Mouse (Mus musculus) midbrain, embryonic 16.5 days (tissue): ENCODE measurements around the gene Herpud2. TPM values are rescaled to one million over a fixed set of nuclear protein-coding genes. Genes with fewer than 3 reads are reported as not detected.

Source experiments
- ATAC-seq: fragments of 200-750 bp; cut with Nextera tagmentation; 2 replicates; pipeline ENCODE4 v1.8.0; 2017; ENCODE audit warnings: moderate TSS enrichment
- H3K27ac ChIP-seq: fragments of 300-500 bp; sonication (generic); 2 replicates; pipeline ENCODE4 v1.5.1; 2014; ENCODE audit warnings: mild to moderate bottlenecking, low read length, mixed read lengths
- H3K27me3 ChIP-seq: fragments of 300-500 bp; sonication (generic); 2 replicates; pipeline ENCODE4 v1.6.1; 2014; ENCODE audit warnings: low read depth, low read length, mixed read lengths; ENCODE audit not compliant: control insufficient read depth, insufficient read depth
- H3K36me3 ChIP-seq: fragments of 300-500 bp; sonication (generic); 2 replicates; pipeline ENCODE4 v1.6.1; 2014; ENCODE audit warnings: mild to moderate bottlenecking, low read length, moderate library complexity, mixed read lengths; ENCODE audit not compliant: control insufficient read depth, insufficient read depth
- H3K4me1 ChIP-seq: fragments of 300-500 bp; sonication (generic); 2 replicates; pipeline ENCODE4 v1.6.1; 2014; ENCODE audit warnings: mild to moderate bottlenecking, low read length, mixed read lengths; ENCODE audit not compliant: control insufficient read depth, insufficient read depth
- H3K4me2 ChIP-seq: fragments of 300-500 bp; sonication (generic); 2 replicates; pipeline ENCODE4 v1.6.1; 2014; ENCODE audit warnings: mild to moderate bottlenecking, low read length, mixed read lengths
- H3K4me3 ChIP-seq: fragments of 300-500 bp; sonication (generic); 2 replicates; pipeline ENCODE4 v1.5.1; 2014; ENCODE audit warnings: low read depth, mild to moderate bottlenecking, low read length, moderate library complexity, mixed read lengths
- H3K9ac ChIP-seq: fragments of 300-500 bp; sonication (generic); 2 replicates; pipeline ENCODE4 v1.6.1; 2014; ENCODE audit warnings: low read depth, low read length, mixed read lengths
- H3K9me3 ChIP-seq: fragments of 300-500 bp; sonication (generic); replicated peaks from 2 replicates; pipeline ENCODE4 v1.6.1; 2014; ENCODE audit warnings: mild to moderate bottlenecking, low read length, mixed read lengths; ENCODE audit not compliant: control insufficient read depth, poor library complexity, severe bottlenecking
- WGBS: fragments of 180-500 bp; shearing (Covaris S2); extraction: QIAGEN DNeasy Blood & Tissue Kit; methylation state at CpG from one replicate; pipeline ENCODE4 v1.1.7; 2014; 5-methylcytosine and 5-hydroxymethylcytosine counted together
- polyA plus RNA-seq: library from polyadenylated mRNA; unstranded; fragments of >200 nt; fragmentation: Nextera tagmentation; extraction: Ambion mirVana; gene quantifications from 2 replicates; pipeline ENCODE4 v1.2.1, GENCODE M21; 2015

Gene Herpud2
- polyA plus RNA-seq, 1 experiment from 2014 or later, result 29.6 TPM

GRCm38 (mm10) chr9:25156377-25156776 is 4.8 kb upstream of the Herpud2 start:
- H3K36me3 ChIP-seq, result no peaks in the 10 kb centered on the region
- peaks cover 3% of the 10 kb centered on the region; the same call in 1 of the 2 replicates for H3K4me1 ChIP-seq
- no peak for ATAC-seq
- H3K9me3 ChIP-seq, result no peaks in the 10 kb centered on the region
- no peak overlapping the region for H3K27ac ChIP-seq
- H3K27me3 ChIP-seq, result no peaks in the 10 kb centered on the region
- no peak overlapping the region for H3K4me2 ChIP-seq
- no peak overlapping the region for H3K9ac ChIP-seq
- H3K4me3 ChIP-seq, result no peak overlapping the region
- WGBS, result 11% methylated on average over 1 of the region's 1 CpGs

- ATAC-seq, result no peak
- Histone ChIP-seq H3K4me2 (no peak overlapping the region), H3K9ac (no peak overlapping the region), H3K27ac (no peak overlapping the region), H3K27me3 (no peaks in the 10 kb centered on the region), H3K9me3 (no peaks in the 10 kb centered on the region), H3K4me1 (peaks cover 17% of the 10 kb centered on the region), H3K4me3 (no peak overlapping the region), H3K36me3 (no peaks in the 10 kb centered on the region)
These were observed 1.4 kb upstream of the Herpud2 start for GRCm38 (mm10) chr9:25153066-25153465.

- 13% methylated on average over 1 of the region's 1 CpGs for WGBS
- Histone ChIP-seq H3K27ac (peak overlapping the region; percentile 97), H3K9ac (0 out of 2 replicates have a peak overlapping the region, but pooled peaks have one; percentile 97), H3K4me3 (peak overlapping the region; percentile 97), H3K9me3 (no peaks in the 10 kb centered on the region), H3K36me3 (no peaks in the 10 kb centered on the region), H3K27me3 (no peaks in the 10 kb centered on the region), H3K4me1 (peaks cover 20% of the 10 kb centered on the region), H3K4me2 (peak overlapping the region; percentile 95)
- ATAC-seq, result no peak
These were observed 837 bp upstream of the Herpud2 start for GRCm38 (mm10) chr9:25152457-25152856.

GRCm38 (mm10) chr9:25150791-25151610 is 619 bp downstream of the Herpud2 start:
- Histone ChIP-seq H3K27me3 (no peaks in the 10 kb centered on the region), H3K4me3 (peak overlapping the region; percentile 97), H3K27ac (peak overlapping the region; percentile 97), H3K9me3 (no peaks in the 10 kb centered on the region), H3K4me2 (peak overlapping the region; percentile 95), H3K4me1 (peaks cover 27% of the 10 kb centered on the region), H3K9ac (peak overlapping the region; percentile 97), H3K36me3 (no peaks in the 10 kb centered on the region)
- peak; percentile 77 for ATAC-seq
- WGBS, result under 1% methylated on average over 64 of the region's 73 CpGs

- Histone ChIP-seq H3K9me3 (no peaks in the 10 kb centered on the region), H3K4me2 (peak overlapping the region; percentile 49), H3K27me3 (no peaks in the 10 kb centered on the region), H3K9ac (no peak overlapping the region), H3K27ac (no peak overlapping the region), H3K36me3 (no peaks in the 10 kb centered on the region), H3K4me3 (peak overlapping the region; percentile 12), H3K4me1 (peaks cover 27% of the 10 kb centered on the region)
- no peak for ATAC-seq
These were observed 2.9 kb downstream of the Herpud2 start for GRCm38 (mm10) chr9:25148767-25149166.

DNA sequence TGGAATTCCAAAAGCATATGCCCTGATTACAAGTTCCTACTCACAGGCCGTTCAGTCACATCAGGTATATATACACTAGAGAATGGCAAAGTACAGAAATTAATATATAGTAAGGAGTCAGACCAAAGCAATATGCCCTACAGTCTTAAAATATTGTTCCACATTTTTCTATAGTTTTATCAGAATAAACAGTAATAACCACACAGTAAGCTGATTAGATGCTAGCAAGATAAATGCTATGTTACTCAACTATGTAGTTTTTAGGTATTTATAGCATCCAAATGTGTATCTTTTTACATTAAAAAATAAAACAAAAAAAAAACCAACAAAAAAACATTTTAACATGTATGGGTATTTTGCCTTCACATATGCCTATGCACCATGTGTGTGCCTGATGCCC is 5.7 kb downstream of the Herpud2 start:
- no peak for ATAC-seq

DNA sequence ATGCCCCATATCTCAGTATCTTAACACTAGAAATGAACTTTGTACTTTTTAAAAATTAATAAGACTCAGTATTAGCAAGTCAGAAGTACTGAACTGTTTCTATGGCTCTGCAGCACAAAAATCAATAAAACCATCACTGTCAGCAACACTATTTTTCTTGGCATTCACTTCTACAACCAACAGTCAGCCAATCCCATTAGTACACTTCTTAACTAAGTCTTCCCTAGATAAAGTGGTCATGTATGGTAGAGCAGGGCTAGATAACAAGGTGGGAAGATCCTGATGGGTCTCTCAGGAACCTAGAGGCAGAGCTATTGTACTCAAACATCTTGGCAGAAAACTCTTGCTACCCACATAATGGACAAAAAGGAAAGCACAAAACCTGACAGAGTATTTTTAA is 7.7 kb downstream of the Herpud2 start:
- no peak overlapping the region for H3K27ac ChIP-seq
- H3K4me1 ChIP-seq, result peaks cover 19% of the 10 kb centered on the region
- H3K27me3 ChIP-seq, result no peaks in the 10 kb centered on the region
- H3K9ac ChIP-seq, result no peak overlapping the region
- no peak overlapping the region for H3K4me3 ChIP-seq
- no peaks in the 10 kb centered on the region for H3K36me3 ChIP-seq
- H3K9me3 ChIP-seq, result no peaks in the 10 kb centered on the region
- ATAC-seq, result no peak
- no peak overlapping the region for H3K4me2 ChIP-seq

More for the DNA sequence above, 5.7 kb downstream of the Herpud2 start:
- no peak overlapping the region for H3K4me2 ChIP-seq
- no peaks in the 10 kb centered on the region for H3K27me3 ChIP-seq
- H3K9me3 ChIP-seq, result no peaks in the 10 kb centered on the region
- 93% methylated on average over 1 of the region's 1 CpGs for WGBS
- H3K4me3 ChIP-seq, result no peak overlapping the region
- H3K9ac ChIP-seq, result no peak overlapping the region
- H3K27ac ChIP-seq, result no peak overlapping the region
- peaks cover 25% of the 10 kb centered on the region for H3K4me1 ChIP-seq
- H3K36me3 ChIP-seq, result no peaks in the 10 kb centered on the region

- no peak overlapping the region for H3K4me2 ChIP-seq
- no peak overlapping the region for H3K4me3 ChIP-seq
- no peaks in the 10 kb centered on the region for H3K9me3 ChIP-seq
- no peak for ATAC-seq
- no peak overlapping the region for H3K9ac ChIP-seq
- H3K4me1 ChIP-seq, result peaks cover 10% of the 10 kb centered on the region
- no peaks in the 10 kb centered on the region for H3K27me3 ChIP-seq
- WGBS, result 93% methylated on average over 1 of the region's 1 CpGs
- no peaks in the 10 kb centered on the region for H3K36me3 ChIP-seq
- H3K27ac ChIP-seq, result no peak overlapping the region
These were observed 8.6 kb downstream of the Herpud2 start for GRCm38 (mm10) chr9:25142988-25143387.

DNA sequence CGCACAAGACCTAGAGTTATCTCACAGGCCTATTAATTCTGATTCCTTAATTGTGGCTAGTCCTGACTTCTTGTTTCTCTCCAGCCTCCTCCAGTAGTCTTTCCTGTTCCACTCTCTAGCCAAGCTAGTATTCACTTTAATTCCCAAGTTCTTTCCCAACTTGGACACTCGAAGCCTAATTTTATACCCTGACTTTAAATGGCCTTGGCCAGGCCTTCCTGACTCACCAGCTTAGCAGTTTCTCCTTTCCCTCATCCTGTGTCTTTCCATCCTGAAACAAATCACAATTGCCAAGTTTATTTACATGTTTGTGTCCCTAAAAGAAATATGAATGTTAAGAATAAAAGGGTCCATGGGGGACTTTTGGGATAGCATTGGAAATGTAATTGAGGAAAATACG is 9.6 kb downstream of the Herpud2 start:
- Histone ChIP-seq H3K4me1 (peaks cover 4% of the 10 kb centered on the region), H3K9me3 (no peaks in the 10 kb centered on the region), H3K27me3 (no peaks in the 10 kb centered on the region), H3K4me3 (no peak overlapping the region), H3K4me2 (no peak overlapping the region), H3K9ac (no peak overlapping the region), H3K27ac (no peak overlapping the region), H3K36me3 (no peaks in the 10 kb centered on the region)
- WGBS, result 98% methylated on average over 3 of the region's 3 CpGs
- ATAC-seq, result no peak
